Mouse (Mus musculus) ES-E14 (cell line): ENCODE measurements around the gene Lrrc75a. TPM values are rescaled to one million over a fixed set of nuclear protein-coding genes. Genes with fewer than 3 reads are reported as not detected.

Source experiments
- DNase-seq: peaks from one replicate; pipeline ENCODE4 v3.0.0-alpha.2; 2013; ENCODE audit warnings: low read depth, low spot score
- H3K27ac ChIP-seq: 2 replicates; pipeline ENCODE4 v1.5.1; 2012; ENCODE audit warnings: low read depth, mild to moderate bottlenecking, low read length, moderate library complexity, mixed read lengths; ENCODE audit not compliant: poor library complexity, insufficient read depth, severe bottlenecking
- H3K36me3 ChIP-seq: 2 replicates; pipeline ENCODE4 v1.6.1; 2012; ENCODE audit warnings: mild to moderate bottlenecking, low read length, moderate library complexity, mixed read lengths; ENCODE audit not compliant: control insufficient read depth, poor library complexity, insufficient read depth, severe bottlenecking
- H3K4me1 ChIP-seq, 2 experiments: fragments of 150-350 bp in 1 of 2; sonication (generic) in 1 of 2; 2 replicates each; pipeline ENCODE4 v1.6.1; 2012; ENCODE audit warnings: low read length in 2 of 2, mild to moderate bottlenecking in 1 of 2, mixed read lengths in 1 of 2; ENCODE audit not compliant: control insufficient read depth in 2 of 2, insufficient read depth in 2 of 2, poor library complexity in 1 of 2
- H3K4me3 ChIP-seq, 2 experiments: fragments of 150-350 bp in 1 of 2; sonication (generic) in 1 of 2; 2 replicates each; pipeline ENCODE4 v1.5.1; 2012; ENCODE audit warnings: low read length in 2 of 2, low read depth in 1 of 2, mild to moderate bottlenecking in 1 of 2, mixed read lengths in 1 of 2; ENCODE audit not compliant: insufficient read depth in 1 of 2, poor library complexity in 1 of 2, severe bottlenecking in 1 of 2
- H3K9ac ChIP-seq: 2 replicates; pipeline ENCODE4 v1.6.1; 2012; ENCODE audit warnings: low read depth, mild to moderate bottlenecking, low read length, mixed read lengths; ENCODE audit not compliant: poor library complexity, insufficient read depth, severe bottlenecking
- H3K9me3 ChIP-seq: fragments of 150-350 bp; sonication (generic); 2 replicates; pipeline ENCODE4 v1.6.1; 2012; ENCODE audit warnings: low read depth, mild to moderate bottlenecking, low read length; ENCODE audit not compliant: control insufficient read depth, insufficient read depth
- CHD2 ChIP-seq: IDR thresholded peaks from 2 replicates; pipeline ENCODE4 v1.6.1; 2014; ENCODE audit warnings: mild to moderate bottlenecking, low read depth, low read length, inconsistent platforms
- HCFC1 ChIP-seq: IDR thresholded peaks from 2 replicates; pipeline ENCODE4 v1.6.1; 2012; ENCODE audit warnings: low read length, inconsistent platforms, borderline replicate concordance; ENCODE audit not compliant: insufficient read depth
- MAFK ChIP-seq: IDR thresholded peaks from 2 replicates; pipeline ENCODE4 v1.6.1; 2014; ENCODE audit warnings: mild to moderate bottlenecking, low read depth, low read length, inconsistent platforms; ENCODE audit not compliant: insufficient read depth
- ZC3H11A ChIP-seq: IDR thresholded peaks from 2 replicates; pipeline ENCODE4 v1.6.1; 2012; ENCODE audit warnings: low read depth, mild to moderate bottlenecking, inconsistent platforms, low read length, borderline replicate concordance
- ZNF384 ChIP-seq: IDR thresholded peaks from 2 replicates; pipeline ENCODE4 v1.6.1; 2012; ENCODE audit warnings: low read depth, low read length, inconsistent platforms
- in situ Hi-C, 2 experiments: fragments of 600-800 bp; cut with MboI; formaldehyde crosslinking; loops; one replicate each; pipeline ENCODE4 v1.15.1; 2025; ENCODE audit warnings: low sequenced_read_pairs in 2 of 2, inconsistent platforms in 1 of 2; ENCODE audit not compliant: unreplicated experiment in 2 of 2
- total RNA-seq: library from RNA; depleted of rRNA; stranded (reverse); fragments of 300-350 nt; gene quantifications from 2 replicates; pipeline ENCODE4 v1.2.3, GENCODE M21; 2012

The Lrrc75a gene
- total RNA-seq, 1 experiment: 9.9 TPM

DNA sequence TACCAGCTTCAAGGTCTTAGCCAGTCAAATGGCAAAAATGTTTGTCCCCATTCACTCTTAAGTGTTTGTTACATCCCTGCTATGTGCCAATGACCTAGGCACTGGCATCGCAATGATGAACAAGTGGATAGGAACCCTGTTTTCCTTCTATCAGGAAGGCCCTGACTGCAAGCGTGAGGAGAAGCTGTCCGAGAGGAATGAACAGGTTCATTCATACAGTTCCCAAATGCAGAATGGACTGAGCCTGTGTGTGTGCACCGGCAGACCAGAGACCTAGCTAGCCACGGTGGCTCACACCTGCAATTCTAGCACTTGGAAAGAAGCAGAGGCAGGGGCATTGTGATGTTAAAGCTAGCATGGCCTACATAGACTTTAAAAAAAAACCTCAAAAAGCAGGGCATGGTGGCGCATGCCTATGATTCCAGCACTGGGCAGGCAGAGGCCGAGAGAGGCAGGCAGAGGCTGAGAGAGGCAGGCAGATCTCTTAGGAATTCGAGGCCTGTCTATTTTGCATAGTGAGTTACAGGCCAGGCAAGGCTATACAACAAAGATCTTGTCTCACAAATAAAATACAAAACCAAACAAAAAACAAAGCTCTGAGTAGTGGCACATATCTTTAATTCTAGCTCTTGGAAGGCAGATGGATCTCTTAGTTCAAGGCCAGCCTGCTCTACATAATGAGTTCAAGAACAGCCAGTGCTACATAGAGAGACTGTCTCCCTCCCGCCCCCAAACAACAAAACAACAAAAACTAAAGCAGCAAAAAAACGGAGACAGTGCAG lies 41.0 kb downstream of the Lrrc75a start:
- H3K27ac ChIP-seq: 0 out of 2 replicates have a peak overlapping the region, but pooled peaks have one; percentile 8
- TF ChIP-seq ZC3H11A: no peak
- no peak for TF ChIP-seq ZNF384
- no peak for TF ChIP-seq HCFC1
- no peak for TF ChIP-seq CHD2
- no peak for TF ChIP-seq MAFK
- H3K4me1 ChIP-seq: peaks cover 0 to 15% of the 10 kb centered on the region in 2 experiments; a peak in 2 of 4 replicates
- peaks cover 47% of the 10 kb centered on the region for H3K36me3 ChIP-seq
- no peak for DNase-seq
- no peak overlapping the region for H3K9ac ChIP-seq
- H3K4me3 ChIP-seq: no peak overlapping the region
- H3K9me3 ChIP-seq: no peaks in the 10 kb centered on the region
- in situ Hi-C loops: no loop called here

DNA sequence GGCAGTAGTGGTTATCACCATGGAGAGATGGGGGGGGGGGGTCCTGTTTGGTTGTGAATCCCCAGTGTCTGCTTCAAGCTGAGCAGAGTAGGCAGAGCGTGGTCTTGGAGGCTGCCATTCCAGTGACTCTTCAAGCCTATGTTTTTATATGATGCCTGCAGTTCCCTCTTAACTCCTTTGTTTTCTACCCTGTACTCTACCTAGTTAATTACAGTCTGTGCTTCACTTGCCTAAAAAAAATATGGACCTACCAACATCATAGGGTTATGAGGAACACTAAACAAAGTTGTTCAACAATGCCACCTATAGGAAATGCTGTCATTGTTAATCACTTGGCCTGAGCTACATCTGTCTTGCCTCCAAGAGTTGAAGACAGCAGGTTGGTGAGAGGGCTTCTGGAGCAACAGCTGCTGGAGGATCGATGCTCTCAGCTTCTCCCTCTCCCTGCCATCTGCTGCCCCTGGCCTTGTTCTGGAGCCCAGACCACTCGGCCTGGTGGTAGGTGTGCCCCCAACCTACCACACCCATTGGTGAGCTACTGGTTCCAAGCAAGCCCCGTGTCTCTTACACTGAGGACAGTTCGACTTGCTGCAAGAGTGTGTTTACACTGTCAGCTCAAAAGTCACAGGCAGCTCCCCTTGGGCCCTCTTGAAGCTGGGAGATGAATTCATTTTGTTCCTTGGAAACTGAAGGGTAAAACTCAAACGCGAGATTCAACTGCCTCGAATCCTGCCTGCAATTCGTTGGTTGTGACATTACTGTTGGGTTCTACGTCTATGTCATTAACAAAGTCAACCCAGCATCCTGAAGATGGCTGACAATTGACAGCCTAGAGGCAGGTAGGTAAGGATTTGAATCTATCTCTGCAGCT lies 41.8 kb downstream of the Lrrc75a start:
- H3K27ac ChIP-seq: peak overlapping the region; percentile 13; the same call in 1 of the 2 replicates
- H3K9me3 ChIP-seq: no peaks in the 10 kb centered on the region
- in situ Hi-C loops: no loop called here
- DNase-seq: no peak
- H3K4me1 ChIP-seq: peaks cover 0 to 15% of the 10 kb centered on the region in 2 experiments; a peak in 2 of 4 replicates
- TF ChIP-seq HCFC1: no peak
- TF ChIP-seq CHD2: no peak; the same call in 1 of the 2 replicates
- no peak for TF ChIP-seq MAFK
- no peak for TF ChIP-seq ZC3H11A
- TF ChIP-seq ZNF384: no peak
- H3K36me3 ChIP-seq: peaks cover 47% of the 10 kb centered on the region
- no peak overlapping the region for H3K9ac ChIP-seq
- no peak overlapping the region for H3K4me3 ChIP-seq

DNA sequence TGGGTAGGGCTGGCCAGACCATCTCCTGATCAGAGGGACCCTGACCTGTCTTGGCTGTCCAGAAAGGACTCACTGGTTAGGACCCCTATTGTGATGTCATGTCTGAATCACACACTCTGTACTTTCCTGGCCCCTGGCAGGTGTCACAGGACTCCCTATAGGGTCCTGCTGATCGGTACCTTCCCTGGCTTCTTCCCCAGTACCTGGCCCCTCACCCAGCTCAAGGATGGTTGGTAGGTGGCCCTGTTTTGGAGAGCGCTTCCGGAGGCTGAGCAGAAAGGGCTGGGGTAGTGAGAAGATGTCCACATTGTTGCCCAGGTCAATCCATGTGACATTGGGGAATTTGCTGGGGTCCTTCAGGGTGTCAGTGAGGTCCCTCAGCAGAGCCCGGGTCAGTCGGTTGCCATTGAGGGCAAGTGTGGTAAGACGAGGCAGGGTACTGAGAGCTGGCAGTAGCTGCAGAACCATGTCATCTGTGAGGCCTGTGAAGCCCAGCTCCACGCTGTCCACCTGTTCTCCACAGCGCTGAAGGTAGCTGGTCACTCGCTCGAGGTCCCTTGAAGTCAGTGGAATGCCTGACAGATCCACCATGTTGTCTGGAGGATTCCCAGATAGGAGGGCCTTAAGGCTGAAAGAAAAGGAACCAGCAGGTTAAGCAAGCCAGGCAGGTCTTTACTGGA lies 42.6 kb downstream of the Lrrc75a start:
- Histone ChIP-seq H3K36me3 (peaks cover 47% of the 10 kb centered on the region), H3K9me3 (no peaks in the 10 kb centered on the region), H3K27ac (0 out of 2 replicates have a peak overlapping the region, but pooled peaks have one; percentile 32), H3K4me1 (peaks cover 0 to 15% of the 10 kb centered on the region in 2 experiments; a peak in 2 of 4 replicates), H3K4me3 (peak overlapping the region in 1 of 2 experiments; percentile 98; a peak in 2 of 4 replicates), H3K9ac (peak overlapping the region; percentile 100)
- in situ Hi-C loops: no loop called here
- TF ChIP-seq HCFC1: 0 out of 2 replicates have a peak, but pooled peaks have one; percentile 54
- TF ChIP-seq ZC3H11A: no peak
- no peak for TF ChIP-seq ZNF384
- no peak for TF ChIP-seq MAFK
- TF ChIP-seq CHD2: peak; percentile 8; the same call in 1 of the 2 replicates
- DNase-seq: no peak

DNA sequence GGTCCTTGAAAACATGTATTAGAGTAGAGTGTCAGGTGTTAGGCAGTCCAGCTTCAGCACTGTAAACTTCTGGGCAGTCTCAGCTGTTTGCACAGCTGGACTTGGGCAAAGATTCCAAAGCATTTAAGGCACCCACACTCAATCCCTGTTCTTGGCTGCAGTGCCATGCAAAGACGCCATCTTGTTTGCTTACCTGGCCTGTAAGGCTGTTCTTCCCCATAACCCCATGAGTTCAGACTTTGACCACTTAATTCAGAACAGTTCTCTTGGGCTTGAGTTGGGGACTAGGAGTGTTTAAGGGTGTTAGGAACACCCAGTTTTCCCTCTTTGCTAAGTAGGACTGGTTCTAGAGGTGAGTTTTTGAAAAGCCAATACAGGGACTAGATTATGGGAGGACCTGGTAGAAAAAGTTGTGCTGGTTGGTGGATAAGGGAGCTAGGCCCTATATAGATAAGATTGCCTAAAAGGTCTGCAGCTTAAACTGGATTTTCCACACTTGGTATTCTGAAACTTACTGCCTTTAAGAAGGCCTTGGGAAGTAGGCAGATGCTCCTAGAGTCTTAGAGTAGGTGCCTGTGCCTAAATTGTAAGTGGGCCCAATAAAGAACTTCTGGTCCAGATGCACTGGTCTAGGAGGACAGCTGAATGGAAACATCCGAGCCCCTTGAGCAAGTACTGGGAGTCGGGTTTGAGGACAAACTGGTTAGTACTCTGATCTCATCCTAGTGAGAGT lies 43.3 kb downstream of the Lrrc75a start:
- in situ Hi-C loops: no loop called here
- TF ChIP-seq HCFC1: no peak
- TF ChIP-seq ZC3H11A: no peak
- peak; percentile 5; the same call in 1 of the 2 replicates for TF ChIP-seq CHD2
- no peak for TF ChIP-seq ZNF384
- TF ChIP-seq MAFK: no peak
- DNase-seq: no peak
- Histone ChIP-seq H3K4me1 (peaks cover 0 to 15% of the 10 kb centered on the region in 2 experiments; a peak in 2 of 4 replicates), H3K9me3 (no peaks in the 10 kb centered on the region), H3K4me3 (peak overlapping the region; percentile 77 to 98), H3K27ac (peak overlapping the region; percentile 76; the same call in 1 of the 2 replicates), H3K36me3 (peaks cover 47% of the 10 kb centered on the region), H3K9ac (peak overlapping the region; percentile 100)
